Mouse (Mus musculus) small intestine, adult 2 months (tissue): Measurements from ENCODE around the gene Cnnm4. TPM values are rescaled to one million over a fixed set of nuclear protein-coding genes. Genes with fewer than 3 reads are reported as not detected.

Experiments
- H3K27ac ChIP-seq: fragments of 200-500 bp; 2 replicates; pipeline ENCODE4 v1.5.1; 2012; ENCODE audit warnings: low read depth, low read length, control low read depth, inconsistent platforms; ENCODE audit not compliant: insufficient read depth
- H3K27me3 ChIP-seq: fragments of 200-500 bp; 2 replicates; pipeline ENCODE4 v1.6.1; 2012; ENCODE audit warnings: mild to moderate bottlenecking, moderate library complexity, low read length, inconsistent platforms; ENCODE audit not compliant: control insufficient read depth, insufficient read depth
- H3K36me3 ChIP-seq: fragments of 200-500 bp; 2 replicates; pipeline ENCODE4 v1.6.1; 2012; ENCODE audit warnings: mild to moderate bottlenecking, low read length, control low read depth, inconsistent platforms; ENCODE audit not compliant: control insufficient read depth, insufficient read depth
- H3K4me1 ChIP-seq: fragments of 200-500 bp; 2 replicates; pipeline ENCODE4 v1.6.1; 2012; ENCODE audit warnings: low read length, inconsistent platforms, mixed read lengths; ENCODE audit not compliant: control insufficient read depth, insufficient read depth, insufficient read length
- H3K4me3 ChIP-seq: fragments of 200-500 bp; 2 replicates; pipeline ENCODE4 v1.5.1; 2012; ENCODE audit warnings: low read depth, mild to moderate bottlenecking, control low read depth, inconsistent platforms, low read length, moderate library complexity
- CTCF ChIP-seq: fragments of 200-500 bp; IDR thresholded peaks from 2 replicates; pipeline ENCODE4 v1.5.1; 2012; ENCODE audit warnings: low read depth, mild to moderate bottlenecking, control low read depth, inconsistent platforms, low read length, moderate library complexity, mixed read lengths; ENCODE audit not compliant: insufficient replicate concordance, insufficient read length; ENCODE audit errors: extremely low read depth
- POLR2A ChIP-seq: fragments of 200-500 bp; IDR thresholded peaks from 2 replicates; pipeline ENCODE4 v1.6.1; 2012; ENCODE audit warnings: low read depth, mild to moderate bottlenecking, control low read depth, inconsistent platforms, low read length, moderate library complexity
- WGBS: fragments of 180-500 bp; shearing (Covaris S2); methylation state at CpG from one replicate; pipeline ENCODE4 v1.1.7; 2018; 5-methylcytosine and 5-hydroxymethylcytosine counted together
- polyA plus RNA-seq: library from polyadenylated mRNA; depleted of rRNA; stranded (reverse); fragments of >200 nt; gene quantifications from 2 replicates; pipeline ENCODE4 v1.2.3, GENCODE M21; 2012

The Cnnm4 gene
- polyA plus RNA-seq, 1 experiment = 107 TPM

- TF ChIP-seq CTCF (no peak), POLR2A (no peak)
- H3K4me3 ChIP-seq = no peak overlapping the region
- no peaks in the 10 kb centered on the region for H3K27me3 ChIP-seq
- WGBS = 85% methylated on average over 4 of the region's 4 CpGs
- peaks cover 18% of the 10 kb centered on the region for H3K36me3 ChIP-seq
- no peak overlapping the region for H3K27ac ChIP-seq
- H3K4me1 ChIP-seq = no peaks in the 10 kb centered on the region
Measured at GRCm38 (mm10) chr1:36529274-36529673, 57.9 kb downstream of the Cnnm4 start.

GRCm38 (mm10) chr1:36529875-36530274, 58.5 kb downstream of the Cnnm4 start:
- 96% methylated on average over 4 of the region's 4 CpGs for WGBS

DNA sequence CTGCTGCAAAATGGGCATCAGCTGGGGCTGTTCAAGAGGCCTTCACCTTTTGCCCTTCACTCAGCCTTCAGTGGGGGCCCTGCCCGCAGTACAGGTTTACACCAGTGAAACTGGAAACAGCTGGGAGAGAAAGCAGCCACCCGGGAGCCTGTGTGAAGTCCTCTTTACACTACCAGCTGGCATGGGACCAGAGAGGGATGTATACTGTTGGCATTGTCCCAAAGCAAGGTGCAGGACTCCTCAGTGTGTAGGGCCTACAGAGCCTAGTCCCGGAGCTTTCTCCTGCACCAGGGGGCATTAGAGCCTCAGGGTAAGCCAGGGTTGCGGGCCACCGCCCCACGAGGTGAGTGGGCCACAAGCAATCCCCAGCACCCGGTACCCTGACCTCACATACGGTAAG, 59.1 kb downstream of the Cnnm4 start:
- H3K27me3 ChIP-seq = no peaks in the 10 kb centered on the region
- WGBS = 51% methylated on average over 8 of the region's 8 CpGs
- no peak for TF ChIP-seq CTCF
- no peak for TF ChIP-seq POLR2A

More at GRCm38 (mm10) chr1:36529875-36530274, 58.5 kb downstream of the Cnnm4 start:
- Histone ChIP-seq H3K36me3 (peaks cover 17% of the 10 kb centered on the region), H3K27me3 (no peaks in the 10 kb centered on the region), H3K4me3 (no peak overlapping the region), H3K4me1 (no peaks in the 10 kb centered on the region), H3K27ac (no peak overlapping the region)
- TF ChIP-seq CTCF = no peak
- TF ChIP-seq POLR2A = no peak

DNA sequence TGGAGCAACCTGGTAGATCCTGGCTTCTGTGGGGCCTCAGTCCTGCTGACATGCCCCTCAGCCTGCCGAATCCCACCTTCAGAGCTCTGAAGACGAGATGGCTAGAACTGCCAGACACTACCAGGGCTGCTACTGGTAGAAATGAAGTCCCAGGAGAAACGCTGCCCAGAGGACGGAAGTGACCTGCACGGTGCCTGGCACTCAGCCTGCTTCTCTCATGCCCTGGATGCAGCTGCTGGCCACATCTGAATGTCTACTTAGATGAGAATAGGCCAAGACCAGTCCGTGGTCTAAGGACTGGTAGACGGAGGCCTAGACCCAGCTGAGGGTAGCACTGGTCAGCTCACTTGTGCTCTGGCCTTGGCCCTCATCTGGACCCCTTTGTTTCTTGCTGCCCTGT, 59.5 kb downstream of the Cnnm4 start:
- WGBS = 89% methylated on average over 7 of the region's 7 CpGs
- H3K36me3 ChIP-seq = peaks cover 8% of the 10 kb centered on the region
- H3K4me3 ChIP-seq = no peak overlapping the region
- H3K4me1 ChIP-seq = no peaks in the 10 kb centered on the region
- no peak overlapping the region for H3K27ac ChIP-seq
- TF ChIP-seq POLR2A (no peak), CTCF (no peak)
- H3K27me3 ChIP-seq = no peaks in the 10 kb centered on the region

More for the DNA sequence above, 59.1 kb downstream of the Cnnm4 start:
- H3K4me1 ChIP-seq = no peaks in the 10 kb centered on the region
- peaks cover 12% of the 10 kb centered on the region for H3K36me3 ChIP-seq
- H3K27ac ChIP-seq = no peak overlapping the region
- no peak overlapping the region for H3K4me3 ChIP-seq

DNA sequence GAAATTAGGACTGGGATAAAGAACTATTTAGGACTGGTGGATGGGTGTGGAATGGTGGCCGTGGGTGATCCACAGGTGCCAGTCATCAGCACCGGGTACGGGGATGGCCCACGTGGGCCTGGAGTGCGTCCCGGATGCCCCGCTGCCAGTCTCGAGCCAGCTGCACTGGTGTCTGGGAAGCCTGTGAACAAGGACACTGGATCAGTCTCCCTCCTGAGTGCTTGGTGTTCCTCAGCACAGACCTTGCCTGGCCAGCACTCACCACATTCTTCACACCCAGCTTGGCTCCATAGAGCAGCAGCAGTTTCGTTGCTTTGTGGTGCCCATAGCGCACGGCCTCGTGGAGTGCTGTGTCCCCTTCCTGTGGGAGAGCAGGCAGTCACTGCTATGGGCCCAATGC, 60.0 kb downstream of the Cnnm4 start:
- Histone ChIP-seq H3K36me3 (peaks cover 5% of the 10 kb centered on the region; the same call in 1 of the 2 replicates), H3K27ac (no peak overlapping the region), H3K4me1 (no peaks in the 10 kb centered on the region), H3K27me3 (no peaks in the 10 kb centered on the region), H3K4me3 (no peak overlapping the region)
- WGBS = 94% methylated on average over 12 of the region's 12 CpGs
- TF ChIP-seq POLR2A (no peak), CTCF (no peak)

- no peaks in the 10 kb centered on the region for H3K27me3 ChIP-seq
- H3K36me3 ChIP-seq = peaks cover under 1% of the 10 kb centered on the region; the same call in 1 of the 2 replicates
- H3K4me1 ChIP-seq = no peaks in the 10 kb centered on the region
- 89% methylated on average over 6 of the region's 6 CpGs for WGBS
- H3K27ac ChIP-seq = no peak overlapping the region
- no peak overlapping the region for H3K4me3 ChIP-seq
- TF ChIP-seq CTCF (no peak), POLR2A (no peak)
Measured at GRCm38 (mm10) chr1:36533546-36533945, 62.1 kb downstream of the Cnnm4 start.

GRCm38 (mm10) chr1:36534595-36535058, 63.2 kb downstream of the Cnnm4 start:
- Histone ChIP-seq H3K4me3 (no peak overlapping the region), H3K36me3 (peaks cover 4% of the 10 kb centered on the region), H3K27ac (no peak overlapping the region), H3K27me3 (no peaks in the 10 kb centered on the region), H3K4me1 (no peaks in the 10 kb centered on the region)
- TF ChIP-seq CTCF = no peak
- TF ChIP-seq POLR2A = no peak
- WGBS = 24% methylated on average over 6 of the region's 6 CpGs
